Mouse (Mus musculus) kidney, embryonic 14.5 days (tissue): Measurements from ENCODE around the gene Map4k1. TPM values are rescaled to one million over a fixed set of nuclear protein-coding genes. Genes with fewer than 3 reads are reported as not detected.

ENCODE experiments used
- ATAC-seq: fragments of 200-750 bp; cut with Nextera tagmentation; 2 replicates; pipeline ENCODE4 v1.8.0; 2017; ENCODE audit warnings: moderate number of reproducible peaks, mild to moderate bottlenecking, moderate TSS enrichment, moderate library complexity; ENCODE audit not compliant: low FRiP score, low TSS enrichment
- H3K27ac ChIP-seq: fragments of 300-500 bp; sonication (generic); 2 replicates; pipeline ENCODE4 v1.5.1; 2014; ENCODE audit warnings: low read depth, mild to moderate bottlenecking, low read length, moderate library complexity, mixed read lengths
- H3K27me3 ChIP-seq: fragments of 300-500 bp; sonication (generic); 2 replicates; pipeline ENCODE4 v1.6.1; 2014; ENCODE audit warnings: mild to moderate bottlenecking, low read length; ENCODE audit not compliant: control insufficient read depth, insufficient read depth
- H3K36me3 ChIP-seq: fragments of 300-500 bp; sonication (generic); 2 replicates; pipeline ENCODE4 v1.6.1; 2014; ENCODE audit warnings: low read length, mixed read lengths; ENCODE audit not compliant: control insufficient read depth, insufficient read depth
- H3K4me1 ChIP-seq: fragments of 300-500 bp; sonication (generic); 2 replicates; pipeline ENCODE4 v1.6.1; 2014; ENCODE audit warnings: low read length, mixed read lengths; ENCODE audit not compliant: control insufficient read depth, insufficient read depth
- H3K4me2 ChIP-seq: fragments of 300-500 bp; sonication (generic); replicated peaks from 2 replicates; pipeline ENCODE4 v1.6.1; 2014; ENCODE audit warnings: low read depth, mild to moderate bottlenecking, low read length
- H3K4me3 ChIP-seq: fragments of 300-500 bp; sonication (generic); 2 replicates; pipeline ENCODE4 v1.5.1; 2014; ENCODE audit warnings: mild to moderate bottlenecking, low read length
- H3K9ac ChIP-seq: fragments of 300-500 bp; sonication (generic); 2 replicates; pipeline ENCODE4 v1.6.1; 2014; ENCODE audit warnings: low read depth, mild to moderate bottlenecking, low read length, moderate library complexity
- H3K9me3 ChIP-seq: fragments of 300-500 bp; sonication (generic); 2 replicates; pipeline ENCODE4 v1.6.1; 2016; ENCODE audit warnings: low read length; ENCODE audit not compliant: control insufficient read depth
- WGBS: fragments of 180-500 bp; shearing (Covaris S2); extraction: QIAGEN DNeasy Blood & Tissue Kit; methylation state at CpG from one replicate; pipeline ENCODE4 v1.1.7; 2014; 5-methylcytosine and 5-hydroxymethylcytosine counted together
- polyA plus RNA-seq: library from polyadenylated mRNA; unstranded; fragments of >200 nt; fragmentation: Nextera tagmentation; extraction: Ambion mirVana; gene quantifications from 2 replicates; pipeline ENCODE4 v1.2.1, GENCODE M21; 2014

The Map4k1 gene
- polyA plus RNA-seq, 1 experiment from 2014 or later, result 12.6 TPM

DNA sequence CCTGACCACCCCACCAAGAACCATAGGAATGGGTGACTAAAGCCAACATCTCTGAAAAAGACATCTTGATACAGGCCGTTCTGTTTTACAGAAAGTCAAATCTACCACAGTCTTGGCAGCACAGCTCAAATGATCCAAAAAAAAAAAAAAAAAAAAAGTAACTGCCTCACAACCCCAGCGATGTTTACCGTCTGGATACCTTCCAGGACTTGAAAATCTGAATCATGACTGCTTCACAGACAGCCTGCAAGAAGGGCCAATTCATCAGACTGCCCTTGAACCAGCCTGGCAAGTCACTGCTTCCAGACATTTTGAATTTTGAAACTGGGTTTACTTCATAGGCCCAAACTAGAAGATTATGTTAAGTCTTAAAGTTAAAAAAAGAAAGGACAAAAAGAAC lies 29.1 kb upstream of the Map4k1 start:
- Histone ChIP-seq H3K4me2 (no peak overlapping the region), H3K4me3 (no peak overlapping the region), H3K36me3 (peaks cover 3% of the 10 kb centered on the region; the same call in 1 of the 2 replicates), H3K9ac (no peak overlapping the region), H3K27ac (peak overlapping the region; percentile 78; the same call in 1 of the 2 replicates), H3K27me3 (no peaks in the 10 kb centered on the region), H3K9me3 (no peaks in the 10 kb centered on the region), H3K4me1 (peaks cover 69% of the 10 kb centered on the region)
- no peak for ATAC-seq
- 13% methylated on average over 3 of the region's 3 CpGs for WGBS

- peaks cover 68% of the 10 kb centered on the region for H3K4me1 ChIP-seq
- WGBS, result 5% methylated on average over 2 of the region's 2 CpGs
- no peak overlapping the region; the same call in 1 of the 2 replicates for H3K4me2 ChIP-seq
- H3K27me3 ChIP-seq, result no peaks in the 10 kb centered on the region
- H3K36me3 ChIP-seq, result no peaks in the 10 kb centered on the region; the same call in 1 of the 2 replicates
- peak; percentile 14; the same call in 1 of the 2 replicates for ATAC-seq
- H3K9ac ChIP-seq, result no peak overlapping the region
- H3K4me3 ChIP-seq, result no peak overlapping the region
- H3K27ac ChIP-seq, result peak overlapping the region; percentile 78
- no peaks in the 10 kb centered on the region for H3K9me3 ChIP-seq
These were observed 28.1 kb upstream of the Map4k1 start for GRCm38 (mm10) chr7:28953476-28954376.

GRCm38 (mm10) chr7:28954773-28955172 lies 27.1 kb upstream of the Map4k1 start:
- Histone ChIP-seq H3K4me1 (peaks cover 68% of the 10 kb centered on the region), H3K4me2 (no peak overlapping the region), H3K9ac (no peak overlapping the region), H3K36me3 (no peaks in the 10 kb centered on the region; the same call in 1 of the 2 replicates), H3K9me3 (no peaks in the 10 kb centered on the region), H3K4me3 (no peak overlapping the region), H3K27me3 (no peaks in the 10 kb centered on the region), H3K27ac (no peak overlapping the region)
- WGBS, result 79% methylated on average over 4 of the region's 4 CpGs
- no peak for ATAC-seq

DNA sequence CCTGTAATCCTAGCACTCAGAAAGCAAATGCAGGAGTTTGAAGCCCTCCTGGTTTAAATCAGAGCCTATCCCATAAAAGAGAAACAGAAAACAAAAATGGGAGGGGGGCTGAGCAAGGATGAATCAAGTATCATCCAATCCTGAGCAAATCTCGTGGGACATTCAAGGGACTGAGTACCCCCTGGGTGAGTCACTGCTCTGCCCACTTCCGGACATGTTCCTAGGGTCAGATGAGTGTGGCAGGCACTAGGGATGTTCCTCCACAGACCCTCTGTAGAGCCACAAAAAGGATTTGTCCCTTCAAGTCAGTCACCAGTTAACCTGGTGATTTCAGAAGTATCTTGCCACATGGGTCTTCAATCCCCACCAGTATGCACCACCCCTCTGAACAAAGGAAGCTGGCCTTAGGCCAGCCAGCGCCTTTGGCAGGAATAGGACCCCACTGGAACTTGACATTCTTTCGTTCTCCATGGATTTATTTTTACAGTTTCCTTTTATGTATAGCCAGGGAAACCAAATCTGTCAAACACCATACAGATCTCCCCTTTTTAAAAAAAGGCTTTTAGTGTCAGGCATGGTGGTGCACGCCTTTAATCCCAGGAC lies 26.5 kb upstream of the Map4k1 start:
- Histone ChIP-seq H3K27me3 (no peaks in the 10 kb centered on the region), H3K9me3 (no peaks in the 10 kb centered on the region), H3K4me1 (peaks cover 70% of the 10 kb centered on the region), H3K4me3 (no peak overlapping the region), H3K9ac (no peak overlapping the region), H3K36me3 (no peaks in the 10 kb centered on the region; the same call in 1 of the 2 replicates), H3K4me2 (no peak overlapping the region), H3K27ac (no peak overlapping the region)
- no peak for ATAC-seq
- 63% methylated on average over 5 of the region's 5 CpGs for WGBS

DNA sequence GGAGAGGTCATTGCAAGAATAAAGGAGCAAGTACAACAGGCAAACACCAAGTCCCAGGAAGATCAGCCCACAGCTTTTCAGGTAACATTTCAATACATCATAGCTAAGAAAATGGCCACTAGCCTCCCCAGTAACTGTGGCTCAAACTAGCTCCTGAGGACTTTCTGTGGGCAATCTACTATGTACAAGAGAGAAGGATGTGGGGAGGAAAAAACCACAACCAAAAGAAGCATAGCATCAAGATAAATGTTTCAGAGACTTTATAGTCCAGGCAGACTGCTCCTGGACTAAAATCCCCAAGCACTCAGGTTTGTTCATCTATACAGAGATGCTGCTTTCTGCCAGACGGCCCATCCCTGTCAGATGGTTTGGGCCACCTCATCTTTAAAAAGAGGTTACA lies 25.6 kb upstream of the Map4k1 start:
- Histone ChIP-seq H3K9me3 (no peaks in the 10 kb centered on the region), H3K27me3 (no peaks in the 10 kb centered on the region), H3K4me1 (peaks cover 69% of the 10 kb centered on the region), H3K4me2 (no peak overlapping the region), H3K4me3 (no peak overlapping the region), H3K27ac (no peak overlapping the region), H3K36me3 (no peaks in the 10 kb centered on the region), H3K9ac (no peak overlapping the region)
- WGBS, result 91% methylated on average over 1 of the region's 1 CpGs
- ATAC-seq, result no peak

DNA sequence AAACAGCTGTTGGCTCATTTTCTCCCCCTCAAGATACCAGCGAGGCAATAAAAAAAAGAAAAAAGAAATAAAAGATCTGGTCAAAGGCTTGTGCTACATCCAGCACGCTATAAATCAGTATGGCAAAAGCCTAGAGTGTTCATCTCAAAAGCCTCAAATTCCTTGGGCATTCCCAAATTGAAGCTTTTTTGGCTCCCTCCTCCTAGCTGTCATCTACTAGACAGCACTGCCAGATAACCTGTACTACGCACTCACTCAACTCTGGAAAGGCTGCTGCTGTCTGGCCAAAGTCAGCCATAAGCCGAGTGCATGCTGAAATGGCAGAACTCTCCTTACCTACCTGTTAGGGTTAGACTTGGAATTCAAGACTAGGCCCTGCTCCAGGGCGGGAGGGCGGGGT lies 24.6 kb upstream of the Map4k1 start:
- Histone ChIP-seq H3K4me1 (peaks cover 60% of the 10 kb centered on the region), H3K4me3 (no peak overlapping the region), H3K27me3 (no peaks in the 10 kb centered on the region), H3K36me3 (no peaks in the 10 kb centered on the region), H3K9me3 (no peaks in the 10 kb centered on the region), H3K27ac (no peak overlapping the region), H3K4me2 (no peak overlapping the region), H3K9ac (no peak overlapping the region)
- WGBS, result 65% methylated on average over 6 of the region's 6 CpGs
- ATAC-seq, result no peak

GRCm38 (mm10) chr7:28957997-28958725 lies 23.7 kb upstream of the Map4k1 start:
- Histone ChIP-seq H3K9me3 (no peaks in the 10 kb centered on the region), H3K4me3 (no peak overlapping the region), H3K27me3 (no peaks in the 10 kb centered on the region), H3K4me1 (peaks cover 53% of the 10 kb centered on the region), H3K9ac (no peak overlapping the region), H3K36me3 (no peaks in the 10 kb centered on the region), H3K27ac (peak overlapping the region; percentile 51; the same call in 1 of the 2 replicates), H3K4me2 (peak overlapping the region; percentile 90; the same call in 1 of the 2 replicates)
- no peak for ATAC-seq
- WGBS, result 56% methylated on average over 1 of the region's 1 CpGs

- no peak for ATAC-seq
- Histone ChIP-seq H3K9me3 (no peaks in the 10 kb centered on the region), H3K27ac (peak overlapping the region; percentile 51; the same call in 1 of the 2 replicates), H3K36me3 (no peaks in the 10 kb centered on the region), H3K27me3 (no peaks in the 10 kb centered on the region), H3K4me2 (peak overlapping the region; percentile 90), H3K9ac (peak overlapping the region; percentile 31; the same call in 1 of the 2 replicates), H3K4me1 (peaks cover 46% of the 10 kb centered on the region), H3K4me3 (peak overlapping the region; percentile 100; the same call in 1 of the 2 replicates)
- WGBS, result 14% methylated on average over 1 of the region's 1 CpGs
These were observed 23.1 kb upstream of the Map4k1 start for GRCm38 (mm10) chr7:28958770-28959169.
